Mouse (Mus musculus): Measurements from ENCODE around the gene Cep126. TPM values are rescaled to one million over a fixed set of nuclear protein-coding genes. Genes with fewer than 3 reads are reported as not detected.

The Cep126 gene
- total RNA-seq (2021) = 10 to 100 TPM; 14.7 to 15.8 TPM
- long read RNA-seq, experiment 1, partial matches to known transcripts = 1 of 6 reads
- long read RNA-seq, experiment 1, other reads (novel, unspliced or antisense) = 2 of 6 reads
- long read RNA-seq, experiment 2, partial matches to known transcripts = 3 of 8 reads
- long read RNA-seq, experiment 2, other reads (novel, unspliced or antisense) = 1 of 8 reads

GRCm38 (mm10) chr9:8134117-8134574, at the start of gene Cep126:
Gene Cep126, minus strand, starts transcription at chr9:8134294.
- DNase-seq (ENCODE audit: low spot score in 2 of 2) = peak; percentile 62 to 79
- intact Hi-C loops (cut with DNase I) = no loop called here

- no peak for DNase-seq (ENCODE audit: low spot score in 2 of 2)
- intact Hi-C loops (cut with DNase I) = no loop called here
Measured at GRCm38 (mm10) chr9:8179554-8179953, 45.5 kb upstream of the Cep126 start.

- DNase-seq (ENCODE audit: low spot score in 2 of 2) = peak in 1 of 2 experiments; percentile 8
- intact Hi-C loops (cut with DNase I) = no loop called here
Measured at GRCm38 (mm10) chr9:8177099-8177498, 43.0 kb upstream of the Cep126 start.

- intact Hi-C loops (cut with DNase I) = no loop called here
- DNase-seq (ENCODE audit: low spot score in 2 of 2) = no peak
Measured at GRCm38 (mm10) chr9:8157011-8157410, 22.9 kb upstream of the Cep126 start.

GRCm38 (mm10) chr9:8139501-8139900, 5.4 kb upstream of the Cep126 start:
- no peak for DNase-seq (ENCODE audit: low spot score in 2 of 2)
- intact Hi-C loops (cut with DNase I) = no loop called here

GRCm38 (mm10) chr9:8133586-8134115, 443 bp downstream of the Cep126 start:
- intact Hi-C loops (cut with DNase I) = no loop called here
- peak in 1 of 2 experiments; percentile 6 for DNase-seq (ENCODE audit: low spot score in 2 of 2)

GRCm38 (mm10) chr9:8123495-8123894, 10.6 kb downstream of the Cep126 start:
- DNase-seq (ENCODE audit: low spot score in 2 of 2) = peak in 1 of 2 experiments; percentile 11

GRCm38 (mm10) chr9:8114516-8114915, 19.6 kb downstream of the Cep126 start:
- DNase-seq (ENCODE audit: low spot score in 2 of 2) = no peak
- intact Hi-C loops (cut with DNase I) = no loop called here

More at GRCm38 (mm10) chr9:8123495-8123894, 10.6 kb downstream of the Cep126 start:
- intact Hi-C loops (cut with DNase I) = no loop called here

- intact Hi-C loops (cut with DNase I) = no loop called here
- peak in 1 of 2 experiments; percentile 9 for DNase-seq (ENCODE audit: low spot score in 2 of 2)
Measured at GRCm38 (mm10) chr9:8103050-8103449, 31.0 kb downstream of the Cep126 start.

GRCm38 (mm10) chr9:8100962-8101361, 33.1 kb downstream of the Cep126 start:
- no peak for DNase-seq (ENCODE audit: low spot score in 2 of 2)
- intact Hi-C loops (cut with DNase I) = no loop called here

GRCm38 (mm10) chr9:8078882-8079281, 55.2 kb downstream of the Cep126 start:
- no peak for DNase-seq (ENCODE audit: low spot score in 2 of 2)
- intact Hi-C loops (cut with DNase I) = no loop called here

GRCm38 (mm10) chr9:8074345-8074744, 59.7 kb downstream of the Cep126 start:
- peak; percentile 5 to 27 for DNase-seq (ENCODE audit: low spot score in 2 of 2)
- intact Hi-C loops (cut with DNase I) = no loop called here

GRCm38 (mm10) chr9:8073203-8073755, 60.8 kb downstream of the Cep126 start:
- intact Hi-C loops (cut with DNase I) = no loop called here
- no peak for DNase-seq (ENCODE audit: low spot score in 2 of 2)

- intact Hi-C loops (cut with DNase I) = no loop called here
Measured at GRCm38 (mm10) chr9:8059636-8060035, 74.5 kb downstream of the Cep126 start.

GRCm38 (mm10) chr9:8054831-8055230, 79.3 kb downstream of the Cep126 start:
- no peak for DNase-seq (ENCODE audit: low spot score in 2 of 2)
- intact Hi-C loops (cut with DNase I) = no loop called here

More at GRCm38 (mm10) chr9:8059636-8060035, 74.5 kb downstream of the Cep126 start:
- no peak for DNase-seq (ENCODE audit: low spot score in 2 of 2)

- intact Hi-C loops (cut with DNase I) = no loop called here
- DNase-seq (ENCODE audit: low spot score in 2 of 2) = no peak
Measured at GRCm38 (mm10) chr9:8043044-8043387, 91.1 kb downstream of the Cep126 start.

- DNase-seq (ENCODE audit: low spot score in 2 of 2) = peak; percentile 96 to 97
- intact Hi-C loops (cut with DNase I) = no loop called here
Measured at GRCm38 (mm10) chr9:8042338-8043043, 91.6 kb downstream of the Cep126 start, which contains the start of gene Cfap300. Gene Cfap300, minus strand, starts transcription at chr9:8042823.

- intact Hi-C loops (cut with DNase I) = no loop called here
- DNase-seq (ENCODE audit: low spot score in 2 of 2) = no peak
Measured at GRCm38 (mm10) chr9:8035546-8035945, 98.5 kb downstream of the Cep126 start.

GRCm38 (mm10) chr9:8035091-8035490, 99.0 kb downstream of the Cep126 start:
- no peak for DNase-seq (ENCODE audit: low spot score in 2 of 2)
- intact Hi-C loops (cut with DNase I) = no loop called here

GRCm38 (mm10) chr9:8034143-8034542, 100.0 kb downstream of the Cep126 start:
- no peak for DNase-seq (ENCODE audit: low spot score in 2 of 2)
- intact Hi-C loops (cut with DNase I) = no loop called here

Measured in left cerebral cortex, postnatal 14 days (tissue).